Mouse (Mus musculus): ENCODE data around the gene Atp5e. TPM values are rescaled to one million over a fixed set of nuclear protein-coding genes. Genes with fewer than 3 reads are reported as not detected.
A peak's percentile ranks its signal among the peaks of the same experiment; 100 is the strongest.

Atp5e gene
- total and polyA plus RNA-seq, 2 experiments: 502 to 519 TPM

- peaks cover 8% of the 10 kb centered on the region for H3K79me2 ChIP-seq (ENCODE audit: control insufficient read depth, insufficient read depth, low read length)
- H3K36me3 ChIP-seq (ENCODE audit: control insufficient read depth, insufficient read depth, low read length): no peaks in the 10 kb centered on the region
- H3K9ac ChIP-seq (ENCODE audit: low read depth, low read length): no peak overlapping the region
- TF ChIP-seq POLR2A (IDR thresholded peaks at IDR 0.05; ENCODE audit: extremely low read depth, insufficient read depth, low read length) (no peak), CTCF (IDR thresholded peaks at IDR 0.05; ENCODE audit: low read depth, low read length) (no peak)
- H3K4me3 ChIP-seq (ENCODE audit: insufficient read depth, low read depth, low read length): no peak overlapping the region
- WGBS: 83% methylated on average over 4 of the region's 4 CpGs
- no peak overlapping the region for H3K27ac ChIP-seq (replicated peaks; ENCODE audit: insufficient read depth, low read depth, low read length)
- no peak for DNase-seq (ENCODE audit: extremely low read depth, low read depth, low spot score)
- peaks cover 11% of the 10 kb centered on the region for H3K4me1 ChIP-seq (ENCODE audit: control insufficient read depth, insufficient read depth, low read length)
- H3K27me3 ChIP-seq (ENCODE audit: control insufficient read depth, insufficient read depth, low read length): no peaks in the 10 kb centered on the region
Observed at GRCm38 (mm10) chr2:174441898-174442297, 22.0 kb downstream of the Atp5e start.

GRCm38 (mm10) chr2:174439961-174440360 is 23.9 kb downstream of the Atp5e start:
- no peak overlapping the region for H3K27ac ChIP-seq (replicated peaks; ENCODE audit: insufficient read depth, low read depth, low read length)
- no peak overlapping the region for H3K9ac ChIP-seq (ENCODE audit: low read depth, low read length)
- TF ChIP-seq POLR2A (IDR thresholded peaks at IDR 0.05; ENCODE audit: extremely low read depth, insufficient read depth, low read length) (no peak), CTCF (IDR thresholded peaks at IDR 0.05; ENCODE audit: low read depth, low read length) (no peak)
- H3K27me3 ChIP-seq (ENCODE audit: control insufficient read depth, insufficient read depth, low read length): no peaks in the 10 kb centered on the region
- no peak overlapping the region for H3K4me3 ChIP-seq (ENCODE audit: insufficient read depth, low read depth, low read length)
- peaks cover 11% of the 10 kb centered on the region for H3K4me1 ChIP-seq (ENCODE audit: control insufficient read depth, insufficient read depth, low read length)
- H3K79me2 ChIP-seq (ENCODE audit: control insufficient read depth, insufficient read depth, low read length): peaks cover 15% of the 10 kb centered on the region
- WGBS: 76% methylated on average over 9 of the region's 9 CpGs
- H3K36me3 ChIP-seq (ENCODE audit: control insufficient read depth, insufficient read depth, low read length): no peaks in the 10 kb centered on the region
- no peak for DNase-seq (ENCODE audit: extremely low read depth, low read depth, low spot score)

- TF ChIP-seq POLR2A (IDR thresholded peaks at IDR 0.05; ENCODE audit: extremely low read depth, insufficient read depth, low read length) (no peak), CTCF (IDR thresholded peaks at IDR 0.05; ENCODE audit: low read depth, low read length) (no peak)
- 71% methylated on average over 5 of the region's 5 CpGs for WGBS
- H3K4me1 ChIP-seq (ENCODE audit: control insufficient read depth, insufficient read depth, low read length): peaks cover 11% of the 10 kb centered on the region
- H3K79me2 ChIP-seq (ENCODE audit: control insufficient read depth, insufficient read depth, low read length): peaks cover 15% of the 10 kb centered on the region
- no peaks in the 10 kb centered on the region for H3K27me3 ChIP-seq (ENCODE audit: control insufficient read depth, insufficient read depth, low read length)
- no peak overlapping the region for H3K9ac ChIP-seq (ENCODE audit: low read depth, low read length)
- H3K36me3 ChIP-seq (ENCODE audit: control insufficient read depth, insufficient read depth, low read length): no peaks in the 10 kb centered on the region
- H3K4me3 ChIP-seq (ENCODE audit: insufficient read depth, low read depth, low read length): no peak overlapping the region
- no peak for DNase-seq (ENCODE audit: extremely low read depth, low read depth, low spot score)
- H3K27ac ChIP-seq (replicated peaks; ENCODE audit: insufficient read depth, low read depth, low read length): no peak overlapping the region
Observed at GRCm38 (mm10) chr2:174439450-174439838, 24.5 kb downstream of the Atp5e start.

GRCm38 (mm10) chr2:174438737-174439449 is 25.0 kb downstream of the Atp5e start, which contains the start of gene Ctsz:
Gene Ctsz, minus strand, starts transcription at chr2:174439039.
- Histone ChIP-seq H3K27me3 (ENCODE audit: control insufficient read depth, insufficient read depth, low read length) (no peaks in the 10 kb centered on the region), H3K79me2 (ENCODE audit: control insufficient read depth, insufficient read depth, low read length) (peaks cover 15% of the 10 kb centered on the region), H3K36me3 (ENCODE audit: control insufficient read depth, insufficient read depth, low read length) (no peaks in the 10 kb centered on the region), H3K4me3 (ENCODE audit: insufficient read depth, low read depth, low read length) (peak within 1 kb of the TSS; percentile 68), H3K4me1 (ENCODE audit: control insufficient read depth, insufficient read depth, low read length) (peaks cover 11% of the 10 kb centered on the region), H3K9ac (ENCODE audit: low read depth, low read length) (peak within 1 kb of the TSS; percentile 81), H3K27ac (replicated peaks; ENCODE audit: insufficient read depth, low read depth, low read length) (peak within 1 kb of the TSS; percentile 76)
- 2% methylated on average over 38 of the region's 38 CpGs for WGBS
- TF ChIP-seq CTCF (IDR thresholded peaks at IDR 0.05; ENCODE audit: low read depth, low read length) (no peak), POLR2A (IDR thresholded peaks at IDR 0.05; ENCODE audit: extremely low read depth, insufficient read depth, low read length) (peak; percentile 72)
- DNase-seq (ENCODE audit: extremely low read depth, low read depth, low spot score): peak; percentile 66

GRCm38 (mm10) chr2:174438181-174438580 is 25.7 kb downstream of the Atp5e start:
- Histone ChIP-seq H3K27me3 (ENCODE audit: control insufficient read depth, insufficient read depth, low read length) (no peaks in the 10 kb centered on the region), H3K4me1 (ENCODE audit: control insufficient read depth, insufficient read depth, low read length) (peaks cover 11% of the 10 kb centered on the region), H3K79me2 (ENCODE audit: control insufficient read depth, insufficient read depth, low read length) (peaks cover 15% of the 10 kb centered on the region), H3K9ac (ENCODE audit: low read depth, low read length) (peak overlapping the region; percentile 81), H3K4me3 (ENCODE audit: insufficient read depth, low read depth, low read length) (peak overlapping the region; percentile 68), H3K36me3 (ENCODE audit: control insufficient read depth, insufficient read depth, low read length) (no peaks in the 10 kb centered on the region), H3K27ac (replicated peaks; ENCODE audit: insufficient read depth, low read depth, low read length) (peak overlapping the region; percentile 76)
- DNase-seq (ENCODE audit: extremely low read depth, low read depth, low spot score): peak; percentile 31
- WGBS: 44% methylated on average over 11 of the region's 11 CpGs
- TF ChIP-seq POLR2A (IDR thresholded peaks at IDR 0.05; ENCODE audit: extremely low read depth, insufficient read depth, low read length) (0 out of 2 replicates have a peak, but pooled peaks have one; percentile 11), CTCF (IDR thresholded peaks at IDR 0.05; ENCODE audit: low read depth, low read length) (no peak)

- Histone ChIP-seq H3K9ac (ENCODE audit: low read depth, low read length) (peak overlapping the region; percentile 81), H3K36me3 (ENCODE audit: control insufficient read depth, insufficient read depth, low read length) (no peaks in the 10 kb centered on the region), H3K4me1 (ENCODE audit: control insufficient read depth, insufficient read depth, low read length) (peaks cover 11% of the 10 kb centered on the region), H3K79me2 (ENCODE audit: control insufficient read depth, insufficient read depth, low read length) (peaks cover 15% of the 10 kb centered on the region), H3K27me3 (ENCODE audit: control insufficient read depth, insufficient read depth, low read length) (no peaks in the 10 kb centered on the region), H3K27ac (replicated peaks; ENCODE audit: insufficient read depth, low read depth, low read length) (peak overlapping the region; percentile 76), H3K4me3 (ENCODE audit: insufficient read depth, low read depth, low read length) (peak overlapping the region; percentile 68)
- 27% methylated on average over 4 of the region's 4 CpGs for WGBS
- DNase-seq (ENCODE audit: extremely low read depth, low read depth, low spot score): peak; percentile 75
- TF ChIP-seq CTCF (IDR thresholded peaks at IDR 0.05; ENCODE audit: low read depth, low read length) (no peak), POLR2A (IDR thresholded peaks at IDR 0.05; ENCODE audit: extremely low read depth, insufficient read depth, low read length) (no peak)
Observed at GRCm38 (mm10) chr2:174437697-174437982, 26.3 kb downstream of the Atp5e start.
